Mouse (Mus musculus): ENCODE measurements around the gene Traf4.

Gene Traf4

GRCm38 (mm10) chr11:78167257-78167959 is 2.0 kb upstream of the Traf4 start:
- DNase-seq (ENCODE audit: low read depth) = no peak

DNA sequence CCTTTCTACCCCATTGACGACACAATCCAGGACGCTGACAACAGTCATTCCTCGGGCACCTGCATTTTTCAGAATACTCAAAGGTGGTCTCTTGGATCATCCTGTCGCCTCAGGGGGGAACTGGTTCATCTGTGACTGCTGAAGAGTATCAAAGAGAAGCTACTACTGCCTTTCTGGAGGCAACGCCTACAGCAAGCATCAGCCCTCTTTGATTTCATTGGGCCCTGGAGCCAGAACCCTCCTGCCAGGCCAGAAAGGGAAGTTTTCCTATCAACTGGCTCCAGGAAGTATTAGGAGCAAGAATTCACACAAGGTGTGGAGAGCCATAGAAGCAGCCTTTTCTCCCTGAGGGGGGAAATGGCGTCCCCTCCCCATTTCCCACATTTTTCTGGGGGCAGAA is 1.3 kb upstream of the Traf4 start:
- no peak for DNase-seq (ENCODE audit: low read depth)

GRCm38 (mm10) chr11:78166161-78166560 is 772 bp upstream of the Traf4 start:
- DNase-seq (ENCODE audit: low read depth) = no peak

GRCm38 (mm10) chr11:78165761-78166109 is 346 bp upstream of the Traf4 start:
- no peak for DNase-seq (ENCODE audit: low read depth)

DNA sequence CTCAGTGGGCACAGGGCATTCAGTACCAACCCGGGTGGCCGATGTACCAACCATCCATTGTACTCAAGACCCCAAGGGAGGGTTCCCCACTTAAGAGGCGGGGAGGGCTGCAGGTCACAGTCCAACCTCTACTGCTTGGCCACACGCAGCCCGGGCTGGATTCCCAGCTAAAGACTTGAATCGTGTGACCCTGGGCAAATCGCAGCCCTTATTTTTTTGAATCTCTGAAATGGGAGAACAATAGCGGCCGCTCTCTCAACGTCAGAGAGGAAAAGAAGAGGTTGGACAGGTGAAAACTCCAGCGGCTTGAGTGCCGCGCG is 825 bp downstream of the Traf4 start:
- DNase-seq (ENCODE audit: low read depth) = no peak

- peak; percentile 59 for DNase-seq (ENCODE audit: low read depth)
These were observed 1.4 kb downstream of the Traf4 start for GRCm38 (mm10) chr11:78163681-78164603.

GRCm38 (mm10) chr11:78163045-78163444 is 2.3 kb downstream of the Traf4 start:
- peak; percentile 42 for DNase-seq (ENCODE audit: low read depth)

- no peak for DNase-seq (ENCODE audit: low read depth)
These were observed 2.9 kb downstream of the Traf4 start for GRCm38 (mm10) chr11:78162504-78162903.

GRCm38 (mm10) chr11:78161968-78162367 is 3.4 kb downstream of the Traf4 start:
- DNase-seq (ENCODE audit: low read depth) = no peak

DNA sequence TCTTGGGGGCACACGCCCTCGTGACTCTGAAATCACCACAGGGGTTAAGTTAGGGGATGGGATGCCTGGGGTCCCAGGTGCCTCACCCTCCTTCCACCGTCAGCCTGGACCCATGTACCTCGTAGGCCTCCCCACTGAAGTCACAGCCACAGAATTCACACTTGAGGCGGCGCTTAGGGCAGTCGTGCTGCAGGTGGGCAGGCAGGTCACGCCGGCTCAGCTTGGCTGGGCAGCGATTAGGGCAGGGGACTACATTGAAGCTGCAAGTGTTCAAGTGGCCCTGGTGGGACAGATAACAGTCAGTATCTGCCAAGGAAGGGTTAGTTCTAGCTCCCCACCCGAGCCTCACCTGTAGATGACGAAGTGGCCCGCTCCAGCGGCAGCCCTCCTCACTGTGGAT is 4.2 kb downstream of the Traf4 start:
- DNase-seq (ENCODE audit: low read depth) = no peak

- DNase-seq (ENCODE audit: low read depth) = no peak
These were observed 4.7 kb downstream of the Traf4 start for GRCm38 (mm10) chr11:78160675-78161074.

DNA sequence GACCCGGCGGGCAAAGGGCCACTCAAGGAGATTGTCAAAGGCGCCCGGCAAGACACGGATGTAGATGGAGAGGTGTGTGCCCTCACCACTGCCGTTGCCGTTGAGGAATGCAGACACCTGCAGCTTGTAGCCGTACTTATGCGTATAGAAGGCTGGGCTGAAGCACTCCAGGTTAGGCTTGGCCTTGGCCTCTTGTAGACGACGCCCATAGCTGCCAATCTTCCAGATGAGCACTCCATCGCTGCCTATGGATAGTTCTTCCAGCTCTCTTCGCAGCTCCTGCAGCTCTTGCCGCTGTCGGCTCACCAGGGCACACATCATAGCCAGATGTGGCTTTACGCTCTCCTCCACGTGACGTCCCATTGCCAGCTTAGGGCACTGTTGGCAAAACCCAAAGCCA is 5.2 kb downstream of the Traf4 start:
- DNase-seq (ENCODE audit: low read depth) = no peak

DNA sequence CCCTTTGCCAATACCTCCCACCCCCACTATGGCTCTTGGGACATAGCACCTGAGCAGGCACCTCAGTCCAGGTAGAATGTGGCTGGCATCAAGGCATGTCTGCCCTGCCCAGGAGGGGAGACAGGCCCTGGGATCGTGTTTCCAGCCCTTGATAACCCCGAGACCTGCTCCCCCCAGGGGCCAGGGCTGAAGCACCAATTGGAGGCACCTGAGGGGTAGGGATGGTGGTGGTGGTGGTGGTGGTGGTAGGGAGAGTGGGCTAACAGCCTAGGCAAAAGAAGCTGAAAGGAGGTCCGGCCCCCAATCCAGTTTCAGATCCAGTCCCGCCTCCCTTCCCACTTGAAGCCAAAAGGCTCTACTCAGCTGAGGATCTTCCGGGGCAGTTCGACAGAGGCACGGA is 5.8 kb downstream of the Traf4 start:
- DNase-seq (ENCODE audit: low read depth) = peak; percentile 15

GRCm38 (mm10) chr11:78159096-78159495 is 6.3 kb downstream of the Traf4 start:
- DNase-seq (ENCODE audit: low read depth) = peak; percentile 94

DNA sequence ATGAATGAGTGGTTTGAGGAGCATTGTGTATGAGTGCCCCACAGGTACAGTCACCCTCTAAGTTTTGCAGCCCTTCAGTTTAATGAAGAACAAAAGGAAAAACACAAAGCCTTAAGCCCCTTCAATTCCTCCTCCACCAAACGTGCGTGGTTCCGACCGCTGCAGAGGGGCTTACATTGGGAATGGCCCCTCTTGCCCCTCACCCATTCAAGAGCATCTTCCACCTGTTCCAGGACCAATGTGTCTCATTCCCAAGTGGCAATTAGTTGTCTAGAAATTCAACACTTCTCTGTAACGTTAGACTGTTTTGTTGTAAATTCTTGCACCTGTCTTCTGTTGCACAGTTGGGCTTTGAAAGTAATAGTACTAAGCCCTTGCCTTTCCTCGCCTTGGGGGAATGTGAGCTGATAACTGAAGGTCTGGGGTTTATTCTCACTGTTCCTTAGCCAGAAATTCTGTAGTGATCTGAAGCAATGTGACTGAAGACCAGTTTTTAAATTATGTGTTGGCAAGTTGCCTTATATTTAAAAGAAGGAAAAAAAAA is 9.2 kb downstream of the Traf4 start:
- no peak for DNase-seq (ENCODE audit: low read depth)

- DNase-seq (ENCODE audit: low read depth) = no peak
These were observed 9.7 kb downstream of the Traf4 start for GRCm38 (mm10) chr11:78155674-78156073.

GRCm38 (mm10) chr11:78153778-78154177 is 11.6 kb downstream of the Traf4 start:
- no peak for DNase-seq (ENCODE audit: low read depth)

DNA sequence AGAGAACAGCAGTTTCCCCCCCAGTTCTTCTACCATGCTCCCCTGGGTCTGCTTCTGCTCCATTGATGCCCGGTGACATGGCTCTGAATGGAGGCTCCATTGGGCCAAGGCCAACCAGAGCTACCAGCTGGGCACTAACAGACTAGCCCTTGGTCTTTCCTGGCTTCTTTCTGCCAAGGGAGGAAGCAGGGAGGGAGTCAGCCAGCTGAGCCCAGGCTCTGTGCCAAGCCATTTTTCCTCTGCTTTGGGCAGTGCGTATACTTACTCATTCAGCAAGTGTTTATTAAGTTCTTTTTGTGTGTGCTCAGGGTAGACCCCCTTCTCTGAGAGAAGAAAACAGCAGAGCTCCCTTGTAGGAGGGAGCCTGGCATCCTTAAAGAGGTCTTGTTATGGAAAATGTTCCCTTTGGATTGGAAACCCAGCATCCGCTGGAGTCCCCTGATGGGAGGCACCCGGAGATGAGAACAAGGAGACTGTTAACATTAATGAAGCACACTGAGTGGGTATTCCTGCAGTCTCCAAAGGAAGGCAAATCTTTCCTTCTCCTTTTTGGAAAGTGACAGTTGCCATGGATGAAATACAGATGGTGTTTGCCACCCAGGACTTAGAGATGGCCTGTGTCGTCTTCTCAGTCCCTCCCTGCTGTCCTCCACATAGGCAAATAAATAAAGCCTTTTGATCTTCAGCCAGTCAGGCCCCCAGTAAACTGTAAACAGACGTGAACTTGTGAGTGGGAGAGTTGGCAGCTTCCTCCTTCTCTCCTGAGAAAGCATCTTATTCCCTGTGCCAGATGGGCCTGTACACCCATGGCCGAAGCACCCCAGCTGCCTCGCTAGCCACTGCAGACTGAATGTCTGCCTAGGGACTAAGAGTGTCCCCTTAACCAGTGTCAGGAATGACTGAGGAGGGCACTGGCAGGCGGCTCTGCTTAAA is 12.8 kb downstream of the Traf4 start:
- no peak for DNase-seq (ENCODE audit: low read depth)

- peak; percentile 38 for DNase-seq (ENCODE audit: low read depth)
These were observed 14.2 kb downstream of the Traf4 start for GRCm38 (mm10) chr11:78151161-78151560.

- no peak for DNase-seq (ENCODE audit: low read depth)
These were observed 18.5 kb downstream of the Traf4 start for GRCm38 (mm10) chr11:78146707-78147543.

DNA sequence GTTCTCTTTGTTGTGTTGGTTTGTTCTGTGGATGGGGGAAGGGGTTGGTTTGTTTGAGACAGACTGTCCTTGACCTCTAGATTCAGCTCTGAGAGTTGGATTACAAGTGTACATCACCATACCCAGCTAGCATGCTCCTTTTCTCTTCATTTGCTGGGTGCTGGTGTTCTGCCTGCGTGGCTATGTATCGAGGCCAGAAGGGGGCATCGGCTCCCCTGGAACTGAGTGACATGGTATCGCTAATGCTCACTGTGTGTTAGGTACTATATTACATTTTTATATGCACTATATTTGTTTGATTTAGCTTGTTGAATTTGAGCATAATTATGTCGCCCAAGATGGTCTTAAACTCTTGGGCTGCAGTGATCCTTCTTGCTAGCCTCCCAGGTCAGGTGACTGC is 19.2 kb downstream of the Traf4 start:
- no peak for DNase-seq (ENCODE audit: low read depth)
